Mouse (Mus musculus) thymus, adult 18-20 months (tissue): ENCODE measurements around the gene Fig4.

Source experiments
- DNase-seq, 2 experiments: peaks; one replicate each; pipeline ENCODE4 v3.0.0; 2022; ENCODE audit warnings: mixed read lengths in 2 of 2

The Fig4 gene

DNA sequence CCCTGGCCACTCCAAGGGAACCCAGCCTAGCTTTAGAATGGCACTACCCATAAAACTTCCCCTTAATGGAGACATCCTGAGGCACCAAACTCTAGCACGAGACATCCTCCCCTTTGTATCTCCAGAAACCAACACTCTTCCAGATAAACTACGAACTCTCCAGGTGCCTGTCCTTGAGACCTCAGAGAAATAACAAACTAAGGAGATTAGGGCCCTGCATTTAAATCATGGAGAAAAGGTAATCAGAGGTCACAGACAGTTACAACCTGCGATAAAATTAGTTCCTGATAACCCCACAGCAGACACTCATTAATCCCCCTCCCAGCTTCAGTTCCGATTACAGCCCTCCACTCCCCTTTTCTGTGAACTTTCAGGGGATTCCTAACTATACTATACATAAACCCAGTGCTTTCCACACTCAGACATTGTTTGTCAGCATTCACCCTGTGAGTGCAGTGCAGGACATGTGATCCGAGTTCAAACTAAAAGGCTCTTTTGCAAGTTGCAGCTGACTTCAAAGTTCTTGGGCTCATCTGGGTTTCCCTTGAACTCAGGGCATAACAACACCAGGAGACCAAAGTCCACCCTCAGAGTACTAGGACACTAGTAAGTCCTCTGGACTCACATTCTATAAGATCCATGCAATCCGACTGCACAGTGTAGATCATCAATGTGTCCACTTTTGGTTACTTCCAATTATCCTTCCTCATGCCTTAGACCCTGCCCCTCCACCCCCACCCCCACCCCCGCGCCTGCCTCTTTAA, 42.6 kb downstream of the Fig4 start:
- DNase-seq, result no peak

DNA sequence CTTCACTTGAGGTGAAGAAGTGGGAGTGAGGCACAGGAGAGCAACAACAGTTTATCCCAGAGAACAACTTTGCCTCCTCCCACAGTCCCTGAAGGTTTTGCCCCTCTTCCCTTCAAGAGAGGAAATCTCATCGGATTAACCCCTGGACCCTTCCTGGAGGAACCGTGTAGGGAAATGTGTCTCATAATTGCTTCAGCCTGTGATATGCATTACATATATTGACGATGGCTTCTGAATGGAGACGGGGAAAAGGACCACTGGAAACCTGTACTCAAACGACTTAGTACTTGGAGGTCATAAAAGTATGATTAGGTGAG, 52.4 kb downstream of the Fig4 start:
- no peak for DNase-seq

DNA sequence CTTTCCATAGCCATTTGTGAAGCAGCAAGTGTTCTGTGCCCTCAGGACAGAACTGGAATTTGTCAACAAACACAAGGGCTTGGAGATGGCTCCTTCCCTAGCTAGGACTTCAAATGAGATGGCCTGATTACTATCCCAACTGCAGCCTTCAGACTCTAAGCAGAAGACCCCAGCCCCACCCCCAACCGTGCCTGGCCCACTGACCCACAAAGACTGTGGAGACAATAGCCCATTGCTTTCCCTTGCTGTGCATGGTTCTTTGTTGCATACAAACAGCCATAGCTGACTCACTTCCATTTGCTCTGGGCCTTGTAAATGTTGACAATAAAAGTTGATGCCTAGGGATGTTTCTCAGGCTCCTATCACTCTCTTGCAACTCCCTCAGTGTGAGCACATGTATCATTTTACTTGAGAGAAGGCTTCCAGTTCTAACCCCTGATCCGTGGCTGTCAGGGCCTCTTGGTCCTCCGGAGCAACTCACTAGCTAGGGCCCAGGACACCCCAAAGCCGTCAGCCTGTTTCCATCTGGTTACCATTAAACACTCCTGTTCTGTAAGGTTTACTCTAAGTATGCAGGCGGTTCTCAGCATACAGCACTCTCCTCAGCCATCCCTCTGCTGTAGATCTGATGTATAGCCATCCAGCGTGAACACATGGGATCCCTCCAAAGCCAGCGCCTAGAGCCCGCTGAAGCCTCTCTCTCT, 52.9 kb downstream of the Fig4 start:
- DNase-seq, result no peak

DNA sequence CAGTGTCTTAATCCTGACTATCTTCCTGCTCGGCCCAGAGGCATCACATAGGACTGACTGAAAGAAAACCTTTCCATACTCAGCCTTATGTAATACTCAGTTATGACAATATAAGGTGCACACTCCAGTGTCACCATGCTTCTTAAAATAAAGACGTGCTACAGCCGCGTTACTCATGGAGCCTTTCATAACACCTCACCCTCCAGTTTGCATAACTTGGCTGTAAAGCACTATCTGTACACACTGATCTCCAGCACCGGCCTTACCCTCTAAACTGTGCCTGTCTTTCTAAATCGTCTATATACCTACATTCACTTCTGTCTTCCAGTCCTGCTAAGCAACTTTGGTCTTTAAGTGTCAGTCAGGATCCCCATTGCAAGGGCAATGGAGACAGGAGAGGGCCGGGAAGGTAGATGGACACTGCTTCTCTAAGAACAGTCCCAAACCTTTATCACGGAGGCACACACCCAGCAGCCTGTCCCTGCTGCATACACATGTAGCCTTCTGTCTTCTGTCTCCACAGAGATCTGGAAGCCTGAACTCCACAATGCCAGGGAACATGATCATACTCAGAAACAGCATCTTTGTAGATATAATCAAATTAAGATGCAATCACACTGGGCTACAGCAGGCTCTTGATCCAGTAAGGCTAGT, 53.9 kb downstream of the Fig4 start:
- no peak for DNase-seq

DNA sequence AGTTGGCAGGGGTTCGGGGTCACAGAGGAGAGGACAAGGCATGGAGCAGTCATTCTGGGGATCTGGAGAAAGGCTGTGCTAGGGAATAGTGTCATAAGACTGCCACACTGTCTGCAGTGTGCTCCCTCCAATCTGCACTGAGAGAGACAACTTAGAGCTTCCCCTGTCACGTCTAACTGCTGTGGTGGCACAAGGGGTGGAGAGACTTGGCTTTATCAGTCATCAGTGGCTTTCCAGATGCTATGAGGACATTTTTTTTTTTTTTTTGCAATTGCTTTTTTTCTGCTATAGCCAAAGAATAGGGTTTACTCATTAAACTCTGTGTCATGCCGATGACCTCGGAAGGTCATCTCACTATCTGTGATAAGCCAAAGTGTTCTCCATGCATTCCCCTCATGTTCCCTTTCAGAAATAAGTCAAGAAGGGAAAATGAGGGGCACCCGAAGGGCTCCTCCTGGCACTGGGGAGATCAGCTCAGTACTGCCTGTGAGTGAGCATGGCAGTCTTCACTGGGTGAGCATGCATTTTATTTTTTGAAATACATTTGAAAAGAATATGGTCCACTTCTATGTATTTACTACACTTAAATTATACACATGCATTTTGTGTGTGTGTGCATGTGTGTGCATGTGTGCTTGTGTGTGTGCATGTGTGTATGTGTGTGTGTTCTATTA, 55.1 kb downstream of the Fig4 start:
- DNase-seq, result no peak

DNA sequence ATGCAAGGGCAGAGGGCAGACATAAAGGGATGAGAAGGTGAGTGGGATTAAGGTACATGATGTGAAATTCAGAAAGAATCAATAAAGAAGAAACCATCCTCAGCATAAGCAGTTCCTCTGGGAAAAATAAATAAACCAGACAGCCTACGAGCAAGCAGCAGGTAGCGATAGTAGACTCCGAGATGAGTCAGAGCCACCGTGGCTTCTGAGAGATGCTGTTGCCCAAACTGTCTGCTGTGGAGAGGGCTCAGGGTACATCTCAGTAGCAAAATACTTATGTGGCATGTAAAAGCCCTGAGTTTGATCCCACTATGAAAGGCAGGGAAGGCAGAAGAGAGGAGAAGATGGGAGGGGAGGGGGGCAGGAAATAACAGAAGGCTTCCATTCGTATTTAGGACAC, 56.9 kb downstream of the Fig4 start:
- DNase-seq, result no peak

GRCm38 (mm10) chr10:41245477-41245876, 57.6 kb downstream of the Fig4 start:
- DNase-seq, result no peak

DNA sequence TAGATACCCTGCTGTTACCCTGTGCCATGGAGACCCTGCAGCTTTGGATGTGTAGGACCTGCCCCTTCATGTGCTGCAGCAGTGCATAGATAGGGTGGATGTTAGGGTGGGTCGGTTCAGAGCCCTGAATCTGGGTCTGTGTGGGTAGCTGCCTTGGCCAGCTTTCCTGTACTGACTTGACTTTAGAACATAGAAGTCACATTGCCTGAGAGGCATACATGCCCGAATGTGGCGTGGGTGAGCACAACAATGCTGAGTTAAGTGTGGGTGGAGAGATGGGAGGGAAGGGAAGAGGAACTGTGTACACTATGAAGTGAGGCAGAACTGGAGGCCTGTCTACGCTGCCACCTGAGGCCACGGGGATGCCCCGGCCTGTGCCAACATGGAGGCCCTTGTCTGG, 58.0 kb downstream of the Fig4 start:
- no peak for DNase-seq

DNA sequence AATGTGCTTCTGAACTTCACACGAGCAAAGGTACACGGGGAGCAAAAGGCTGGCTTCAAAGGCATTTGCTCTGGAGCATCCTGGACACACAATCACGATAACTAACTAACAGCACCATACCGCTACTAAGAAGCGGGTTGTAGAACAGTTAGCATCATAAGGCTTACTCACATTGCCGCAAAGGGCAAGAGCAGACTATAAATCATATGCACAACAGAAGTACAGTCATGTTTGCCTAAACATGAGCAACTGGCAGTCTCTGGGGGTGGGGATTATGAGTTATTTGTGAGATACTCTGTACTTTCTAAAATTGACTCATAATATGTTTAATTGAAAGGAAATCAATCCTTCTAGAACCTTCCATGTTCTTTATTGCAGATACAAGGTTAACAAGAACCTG, 59.1 kb downstream of the Fig4 start:
- DNase-seq, result no peak

DNA sequence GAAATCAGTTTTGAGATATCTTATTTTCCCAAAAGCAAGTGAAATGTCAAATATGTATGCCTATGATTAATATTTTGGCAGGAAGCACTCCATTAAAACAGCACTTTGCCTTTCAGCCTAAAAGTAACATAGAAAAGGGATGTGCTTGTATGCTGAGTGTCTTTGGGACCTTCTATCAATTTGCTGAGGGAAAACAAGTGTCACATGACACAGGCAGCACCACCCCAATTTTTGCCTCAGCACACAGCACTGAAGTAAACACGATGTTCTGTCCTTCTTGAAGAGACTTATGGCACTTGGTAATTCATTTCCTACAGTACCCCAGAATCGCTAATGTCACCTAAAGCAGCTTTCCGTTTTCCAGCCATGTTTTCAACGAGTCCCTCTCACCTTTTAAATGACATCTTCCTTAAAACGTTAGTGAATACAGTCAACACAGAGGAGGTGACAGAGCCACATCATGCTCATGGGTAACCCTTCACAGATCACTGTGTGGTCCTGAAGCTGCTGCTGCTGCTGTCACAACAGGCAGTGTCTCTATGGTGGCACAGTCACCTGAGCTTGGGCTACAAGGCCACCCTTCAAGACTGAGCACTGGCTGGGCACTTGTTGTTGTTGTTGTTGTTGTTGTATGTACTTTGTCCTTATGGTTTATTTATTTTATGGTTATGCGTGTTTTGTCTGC, 61.4 kb downstream of the Fig4 start:
- DNase-seq, result no peak

GRCm38 (mm10) chr10:41241080-41241479, 62.0 kb downstream of the Fig4 start:
- no peak for DNase-seq

GRCm38 (mm10) chr10:41236020-41236419, 67.0 kb downstream of the Fig4 start:
- no peak for DNase-seq

- no peak for DNase-seq
These were observed 67.5 kb downstream of the Fig4 start for GRCm38 (mm10) chr10:41235584-41235983.

GRCm38 (mm10) chr10:41235159-41235558, 67.9 kb downstream of the Fig4 start:
- DNase-seq, result no peak

GRCm38 (mm10) chr10:41234552-41234951, 68.5 kb downstream of the Fig4 start:
- no peak for DNase-seq

DNA sequence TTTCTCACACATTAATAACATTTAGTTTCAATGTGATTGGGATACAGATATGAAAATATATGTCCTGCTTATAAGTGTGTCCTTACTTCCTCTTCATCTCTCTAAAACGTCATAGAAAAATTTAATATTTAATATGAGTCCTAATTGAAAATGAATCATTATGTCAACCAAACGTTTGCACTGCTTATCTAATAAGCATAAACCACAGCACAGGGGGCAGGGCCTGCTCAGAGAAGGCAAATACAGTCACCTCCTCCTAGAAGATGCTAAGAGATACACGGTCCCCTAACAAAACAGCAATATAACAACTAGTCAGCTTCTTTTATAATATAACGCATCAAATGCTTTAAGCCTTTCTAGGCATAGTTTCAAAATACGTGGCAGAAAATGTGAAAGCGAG, 69.9 kb downstream of the Fig4 start:
- DNase-seq, result no peak

DNA sequence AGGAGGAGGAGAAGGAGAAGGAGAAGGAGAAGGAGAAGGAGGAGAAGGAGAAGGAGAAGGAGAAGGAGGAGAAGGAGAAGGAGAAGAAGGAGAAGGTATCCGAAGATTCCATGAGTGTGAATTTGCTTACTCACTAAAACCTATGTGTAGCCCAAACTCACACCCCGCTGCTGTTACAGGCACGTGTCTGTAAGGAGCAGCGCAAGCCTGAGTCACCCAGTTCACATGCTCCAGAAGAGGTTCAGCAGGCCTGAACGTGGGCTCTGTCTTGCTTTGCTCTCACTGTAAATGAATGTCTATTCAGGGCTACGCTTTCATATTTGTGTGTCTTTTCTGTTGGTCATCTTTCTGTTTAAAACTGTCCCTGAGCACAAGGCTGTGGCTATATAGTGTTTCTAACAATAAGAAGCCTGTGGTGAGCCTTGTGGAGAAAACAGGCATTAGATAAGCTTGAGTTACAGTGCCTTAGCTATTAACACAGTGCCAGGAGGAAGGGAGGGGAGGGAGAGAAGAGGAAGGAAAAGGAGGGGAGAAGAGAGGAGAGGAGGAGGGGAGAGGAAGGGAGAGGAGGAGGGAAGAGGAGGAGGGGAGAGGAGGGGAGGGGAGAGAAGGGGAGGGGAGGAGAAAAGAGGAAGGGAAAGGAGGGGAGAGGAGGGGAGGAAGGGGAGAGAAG, 71.8 kb downstream of the Fig4 start:
- no peak for DNase-seq

GRCm38 (mm10) chr10:41227626-41228025, 75.4 kb downstream of the Fig4 start:
- no peak for DNase-seq

GRCm38 (mm10) chr10:41223499-41223898, 79.6 kb downstream of the Fig4 start:
- no peak for DNase-seq

GRCm38 (mm10) chr10:41221204-41221603, 81.9 kb downstream of the Fig4 start:
- no peak for DNase-seq

DNA sequence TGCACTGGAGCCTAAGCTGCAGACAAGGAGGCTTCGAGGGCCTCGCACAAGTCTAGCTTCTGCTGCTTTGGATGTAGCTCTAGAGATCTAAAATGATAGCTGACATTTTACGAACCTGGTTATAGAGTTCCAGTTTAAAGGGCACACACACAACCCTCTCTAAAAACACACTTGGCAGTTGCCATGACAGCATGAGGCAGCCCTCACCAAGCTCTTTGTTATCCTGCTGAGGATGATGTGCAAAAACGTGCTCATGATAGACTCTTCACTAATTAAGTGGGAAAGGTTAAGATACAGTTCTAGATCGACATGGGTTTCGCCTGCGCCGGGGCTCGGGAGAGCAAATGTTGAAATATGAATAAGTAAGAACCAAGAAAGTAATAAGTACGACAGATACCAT, 84.2 kb downstream of the Fig4 start:
- no peak for DNase-seq

DNA sequence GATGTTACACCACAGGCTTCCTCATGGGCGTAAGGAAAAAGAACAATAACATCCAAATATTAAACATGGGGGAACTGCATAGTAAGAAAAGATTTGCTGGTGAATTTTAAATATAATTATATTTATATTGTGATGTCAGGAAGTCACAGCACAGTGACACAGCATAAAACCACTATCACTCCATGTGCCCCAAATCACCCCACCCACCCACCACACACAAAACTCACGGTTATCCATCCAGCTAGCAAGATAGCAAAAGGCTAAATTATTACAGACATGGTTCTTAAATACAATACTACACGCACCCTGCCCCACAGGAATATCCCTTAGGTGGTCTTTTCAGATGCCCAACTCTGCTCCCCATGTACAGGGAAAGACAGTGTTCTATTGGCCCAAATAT, 89.0 kb downstream of the Fig4 start:
- DNase-seq, result no peak

- no peak for DNase-seq
These were observed 93.5 kb downstream of the Fig4 start for GRCm38 (mm10) chr10:41209538-41209937.
